Mouse (Mus musculus): ENCODE measurements around the gene Prkg2.

Gene Prkg2

GRCm38 (mm10) chr5:98900926-98901325 lies 136.2 kb downstream of the Prkg2 start:
- no peak for DNase-seq (ENCODE audit: low spot score)

DNA sequence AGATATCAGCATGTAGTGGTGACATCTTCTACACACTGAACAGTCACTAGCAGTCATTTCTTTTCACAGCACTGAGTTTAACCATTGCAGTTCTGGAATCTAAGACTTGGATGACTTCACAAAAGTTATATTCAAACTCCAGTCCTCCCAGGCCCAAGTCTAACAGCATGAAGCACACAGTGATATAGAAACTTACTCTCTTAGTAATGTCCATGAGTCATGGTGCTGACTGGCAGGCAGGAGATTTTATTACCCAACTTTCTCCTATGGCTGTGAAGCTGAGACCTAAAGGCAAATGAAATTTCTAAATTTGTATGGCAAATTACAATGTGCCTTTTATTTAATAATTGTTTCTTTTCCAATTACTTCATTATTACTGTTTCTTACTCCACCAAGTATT lies 139.2 kb downstream of the Prkg2 start:
- DNase-seq (ENCODE audit: low spot score) = no peak

DNA sequence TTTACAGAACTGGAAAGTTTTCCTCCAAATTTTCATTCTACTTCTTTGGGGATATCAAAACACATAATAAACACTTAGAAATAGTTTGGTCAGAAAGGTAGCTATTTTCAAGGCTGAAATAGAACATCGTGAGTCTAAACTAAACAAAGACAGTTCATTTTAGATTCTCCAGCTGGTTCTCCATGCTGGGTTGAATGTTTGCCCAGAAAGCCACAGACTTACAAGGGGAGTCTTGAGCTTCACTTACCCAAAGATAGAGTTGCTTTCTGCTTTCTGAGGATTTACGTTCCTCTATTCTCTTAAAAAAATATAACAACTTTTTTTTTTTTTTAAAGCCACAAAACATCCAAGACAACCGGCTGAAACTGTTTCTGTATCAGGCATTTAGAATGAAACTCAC lies 142.9 kb downstream of the Prkg2 start:
- DNase-seq (ENCODE audit: low spot score) = no peak

GRCm38 (mm10) chr5:98890544-98891050 lies 146.6 kb downstream of the Prkg2 start:
- DNase-seq (ENCODE audit: low spot score) = no peak

- DNase-seq (ENCODE audit: low spot score) = no peak
Measured at GRCm38 (mm10) chr5:98882096-98882495, 155.1 kb downstream of the Prkg2 start.
